Mouse (Mus musculus): ENCODE results near the gene Efcab11. TPM values are rescaled to one million over a fixed set of nuclear protein-coding genes. Genes with fewer than 3 reads are reported as not detected.

Efcab11 gene
- polyA plus RNA-seq, 1 experiment from 2014 or later: 3.6 TPM

- WGBS: 61% methylated on average over 14 of the region's 14 CpGs
- no peak for DNase-seq (ENCODE audit: low spot score)
- Histone ChIP-seq H3K27ac (replicated peaks) (no peak overlapping the region), H3K9ac (ENCODE audit: low read length) (no peak overlapping the region), H3K4me1 (replicated peaks; ENCODE audit: control insufficient read depth, insufficient read depth) (no peaks in the 10 kb centered on the region), H3K36me3 (ENCODE audit: control insufficient read depth, insufficient read depth, low read length) (no peaks in the 10 kb centered on the region), H3K4me2 (replicated peaks; ENCODE audit: low read depth) (no peak overlapping the region), H3K27me3 (ENCODE audit: control insufficient read depth, insufficient read depth, low read length) (no peaks in the 10 kb centered on the region), H3K9me3 (ENCODE audit: control insufficient read depth, low read length) (no peaks in the 10 kb centered on the region), H3K4me3 (ENCODE audit: low read depth, low read length) (no peak overlapping the region)
- ATAC-seq (ENCODE audit: low FRiP score, low TSS enrichment): no peak
- no peak for TF ChIP-seq CTCF (IDR thresholded peaks at IDR 0.05; ENCODE audit: low read depth)
- no peak for TF ChIP-seq EP300 (optimal IDR thresholded peaks at IDR 0.05)
These were observed 30.6 kb downstream of the Efcab11 start for GRCm38 (mm10) chr12:99853323-99854258.

- 92% methylated on average over 2 of the region's 2 CpGs for WGBS
- ATAC-seq (ENCODE audit: low FRiP score, low TSS enrichment) (no peak), DNase-seq (ENCODE audit: low spot score) (no peak)
- no peak overlapping the region for H3K4me2 ChIP-seq (replicated peaks; ENCODE audit: low read depth)
- H3K27me3 ChIP-seq (ENCODE audit: control insufficient read depth, insufficient read depth, low read length): no peaks in the 10 kb centered on the region
- H3K4me3 ChIP-seq (ENCODE audit: low read depth, low read length): no peak overlapping the region
- H3K36me3 ChIP-seq (ENCODE audit: control insufficient read depth, insufficient read depth, low read length): no peaks in the 10 kb centered on the region
- TF ChIP-seq CTCF (IDR thresholded peaks at IDR 0.05; ENCODE audit: low read depth): peak; percentile 21; the same call in 1 of the 2 replicates
- no peak for TF ChIP-seq EP300 (optimal IDR thresholded peaks at IDR 0.05)
- no peaks in the 10 kb centered on the region for H3K4me1 ChIP-seq (replicated peaks; ENCODE audit: control insufficient read depth, insufficient read depth)
- H3K27ac ChIP-seq (replicated peaks): no peak overlapping the region
- no peaks in the 10 kb centered on the region for H3K9me3 ChIP-seq (ENCODE audit: control insufficient read depth, low read length)
- H3K9ac ChIP-seq (ENCODE audit: low read length): no peak overlapping the region
These were observed 34.2 kb downstream of the Efcab11 start for GRCm38 (mm10) chr12:99849996-99850395.

DNA sequence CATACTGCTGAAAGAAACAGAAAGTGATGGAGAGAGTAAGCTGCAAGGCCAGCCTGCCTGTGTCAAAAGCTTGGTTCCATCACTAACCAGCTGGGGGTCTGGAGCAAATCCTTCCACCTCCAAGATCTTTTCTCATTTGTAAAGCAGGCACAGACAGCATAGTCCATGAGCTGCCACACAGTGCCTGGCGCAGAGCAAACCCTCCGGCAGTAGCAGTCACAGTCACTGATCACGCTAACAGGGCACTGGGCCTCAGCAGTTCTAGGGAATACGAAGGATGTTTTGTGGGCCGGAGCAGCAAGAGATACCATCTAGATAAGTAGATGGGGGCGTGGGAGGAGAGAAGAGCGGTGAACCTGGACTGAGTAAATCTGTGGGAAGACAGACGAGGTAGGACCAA is 39.3 kb downstream of the Efcab11 start:
- Histone ChIP-seq H3K36me3 (ENCODE audit: control insufficient read depth, insufficient read depth, low read length) (no peaks in the 10 kb centered on the region), H3K4me1 (replicated peaks; ENCODE audit: control insufficient read depth, insufficient read depth) (no peaks in the 10 kb centered on the region), H3K27ac (replicated peaks) (no peak overlapping the region), H3K4me2 (replicated peaks; ENCODE audit: low read depth) (no peak overlapping the region), H3K27me3 (ENCODE audit: control insufficient read depth, insufficient read depth, low read length) (no peaks in the 10 kb centered on the region), H3K9ac (ENCODE audit: low read length) (no peak overlapping the region), H3K4me3 (ENCODE audit: low read depth, low read length) (no peak overlapping the region), H3K9me3 (ENCODE audit: control insufficient read depth, low read length) (no peaks in the 10 kb centered on the region)
- no peak for ATAC-seq (ENCODE audit: low FRiP score, low TSS enrichment)
- TF ChIP-seq CTCF (IDR thresholded peaks at IDR 0.05; ENCODE audit: low read depth) (no peak), EP300 (optimal IDR thresholded peaks at IDR 0.05) (no peak)
- no peak for DNase-seq (ENCODE audit: low spot score)
- 87% methylated on average over 8 of the region's 8 CpGs for WGBS

GRCm38 (mm10) chr12:99838703-99839102 is 45.5 kb downstream of the Efcab11 start:
- H3K9me3 ChIP-seq (ENCODE audit: control insufficient read depth, low read length): no peaks in the 10 kb centered on the region
- no peak overlapping the region for H3K27ac ChIP-seq (replicated peaks)
- ATAC-seq (ENCODE audit: low FRiP score, low TSS enrichment): no peak
- H3K9ac ChIP-seq (ENCODE audit: low read length): no peak overlapping the region
- no peak for DNase-seq (ENCODE audit: low spot score)
- WGBS: 73% methylated on average over 14 of the region's 14 CpGs
- H3K4me1 ChIP-seq (replicated peaks; ENCODE audit: control insufficient read depth, insufficient read depth): no peaks in the 10 kb centered on the region
- H3K27me3 ChIP-seq (ENCODE audit: control insufficient read depth, insufficient read depth, low read length): no peaks in the 10 kb centered on the region
- TF ChIP-seq EP300 (optimal IDR thresholded peaks at IDR 0.05) (no peak), CTCF (IDR thresholded peaks at IDR 0.05; ENCODE audit: low read depth) (peak; percentile 57)
- no peak overlapping the region for H3K4me3 ChIP-seq (ENCODE audit: low read depth, low read length)
- H3K4me2 ChIP-seq (replicated peaks; ENCODE audit: low read depth): no peak overlapping the region
- no peaks in the 10 kb centered on the region for H3K36me3 ChIP-seq (ENCODE audit: control insufficient read depth, insufficient read depth, low read length)

GRCm38 (mm10) chr12:99838109-99838508 is 46.1 kb downstream of the Efcab11 start:
- ATAC-seq (ENCODE audit: low FRiP score, low TSS enrichment): no peak
- H3K27me3 ChIP-seq (ENCODE audit: control insufficient read depth, insufficient read depth, low read length): no peaks in the 10 kb centered on the region
- no peaks in the 10 kb centered on the region for H3K36me3 ChIP-seq (ENCODE audit: control insufficient read depth, insufficient read depth, low read length)
- no peak overlapping the region for H3K4me2 ChIP-seq (replicated peaks; ENCODE audit: low read depth)
- DNase-seq (ENCODE audit: low spot score): no peak
- H3K9ac ChIP-seq (ENCODE audit: low read length): no peak overlapping the region
- no peak overlapping the region for H3K27ac ChIP-seq (replicated peaks)
- H3K4me1 ChIP-seq (replicated peaks; ENCODE audit: control insufficient read depth, insufficient read depth): no peaks in the 10 kb centered on the region
- TF ChIP-seq CTCF (IDR thresholded peaks at IDR 0.05; ENCODE audit: low read depth) (no peak), EP300 (optimal IDR thresholded peaks at IDR 0.05) (no peak)
- 72% methylated on average over 11 of the region's 11 CpGs for WGBS
- no peak overlapping the region for H3K4me3 ChIP-seq (ENCODE audit: low read depth, low read length)
- H3K9me3 ChIP-seq (ENCODE audit: control insufficient read depth, low read length): no peaks in the 10 kb centered on the region

DNA sequence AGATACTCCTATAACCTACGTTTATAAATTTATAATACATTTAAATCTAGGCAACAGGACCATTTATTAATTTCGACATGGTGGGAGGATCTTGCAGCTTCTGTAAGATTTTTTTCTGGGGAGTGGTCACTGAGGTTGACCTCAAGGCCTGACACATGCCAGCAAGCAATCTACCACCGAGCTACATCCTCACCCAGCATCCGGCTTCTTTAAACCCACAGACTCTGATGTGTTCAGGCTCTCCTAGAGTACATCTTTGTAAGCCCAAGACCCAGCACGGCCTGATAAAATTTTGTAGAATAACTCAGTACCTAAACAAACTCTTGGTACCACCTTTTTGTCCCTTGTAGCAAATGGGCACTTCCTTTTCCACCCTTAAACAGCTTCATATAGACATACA is 46.7 kb downstream of the Efcab11 start:
- 88% methylated on average over 5 of the region's 5 CpGs for WGBS
- H3K27me3 ChIP-seq (ENCODE audit: control insufficient read depth, insufficient read depth, low read length): no peaks in the 10 kb centered on the region

More for the DNA sequence above, 46.7 kb downstream of the Efcab11 start:
- no peaks in the 10 kb centered on the region for H3K9me3 ChIP-seq (ENCODE audit: control insufficient read depth, low read length)
- no peak overlapping the region for H3K9ac ChIP-seq (ENCODE audit: low read length)
- H3K36me3 ChIP-seq (ENCODE audit: control insufficient read depth, insufficient read depth, low read length): no peaks in the 10 kb centered on the region
- no peak for TF ChIP-seq CTCF (IDR thresholded peaks at IDR 0.05; ENCODE audit: low read depth)
- no peak overlapping the region for H3K4me3 ChIP-seq (ENCODE audit: low read depth, low read length)
- ATAC-seq (ENCODE audit: low FRiP score, low TSS enrichment) (no peak), DNase-seq (ENCODE audit: low spot score) (no peak)
- no peak overlapping the region for H3K27ac ChIP-seq (replicated peaks)
- H3K4me1 ChIP-seq (replicated peaks; ENCODE audit: control insufficient read depth, insufficient read depth): no peaks in the 10 kb centered on the region
- no peak overlapping the region for H3K4me2 ChIP-seq (replicated peaks; ENCODE audit: low read depth)
